Mouse (Mus musculus) left cerebral cortex, postnatal 14 days (tissue): Measurements from ENCODE around the gene Gtf2e1. TPM values are rescaled to one million over a fixed set of nuclear protein-coding genes. Genes with fewer than 3 reads are reported as not detected.
A peak's percentile ranks its signal among the peaks of the same experiment; 100 is the strongest.

Experiments
- DNase-seq, 2 experiments: peaks; one replicate each; pipeline ENCODE4 v3.0.0; 2021 to 2022; ENCODE audit warnings: low spot score in 2 of 2, mixed read lengths in 1 of 2
- intact Hi-C: fragments of 180-260 bp; cut with DNase I; formaldehyde crosslinking; loops from one replicate; pipeline ENCODE4 v1.15.1; 2025
- total RNA-seq, 2 experiments: library from RNA; stranded (reverse); gene quantifications; 2 replicates each; pipeline ENCODE4 v1.2.3; 2021

Gene Gtf2e1
- total RNA-seq, 2 experiments from 2014 or later, result 15.1 TPM

- intact Hi-C loops, result no loop called here
- no peak for DNase-seq
Observed at GRCm38 (mm10) chr16:37552824-37553223, 13.2 kb upstream of the Gtf2e1 start.

- DNase-seq, result no peak
- intact Hi-C loops, result no loop called here
Observed at GRCm38 (mm10) chr16:37550981-37551380, 11.4 kb upstream of the Gtf2e1 start.

- intact Hi-C loops, result no loop called here
Observed at GRCm38 (mm10) chr16:37550266-37550665, 10.7 kb upstream of the Gtf2e1 start.

GRCm38 (mm10) chr16:37546312-37546711 is 6.7 kb upstream of the Gtf2e1 start:
- DNase-seq, result no peak
- intact Hi-C loops, result no loop called here

More at GRCm38 (mm10) chr16:37550266-37550665, 10.7 kb upstream of the Gtf2e1 start:
- DNase-seq, result no peak

DNA sequence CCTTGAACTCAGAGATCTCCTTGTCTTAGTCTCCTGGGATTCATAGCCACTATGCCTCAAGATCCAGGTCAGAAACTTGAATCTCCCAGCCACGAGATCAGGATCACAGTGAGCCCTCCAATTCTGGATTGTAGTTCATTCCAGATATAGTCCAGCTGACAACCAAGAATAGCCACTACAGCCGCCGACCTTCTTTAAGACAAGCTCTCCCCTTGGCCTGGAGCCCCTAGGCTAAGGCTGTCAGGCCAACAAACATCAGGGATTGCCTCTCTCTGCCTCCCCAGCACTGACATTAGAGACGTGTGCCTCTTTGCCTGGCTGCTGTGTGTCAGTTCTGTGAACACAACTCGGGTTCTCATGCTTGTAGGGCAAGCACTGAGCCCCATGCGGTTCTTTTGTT is 1.2 kb upstream of the Gtf2e1 start:
- intact Hi-C loops, result no loop called here
- no peak for DNase-seq

- no peak for DNase-seq
- intact Hi-C loops, result no loop called here
Observed at GRCm38 (mm10) chr16:37539240-37539610, 364 bp downstream of the Gtf2e1 start.

DNA sequence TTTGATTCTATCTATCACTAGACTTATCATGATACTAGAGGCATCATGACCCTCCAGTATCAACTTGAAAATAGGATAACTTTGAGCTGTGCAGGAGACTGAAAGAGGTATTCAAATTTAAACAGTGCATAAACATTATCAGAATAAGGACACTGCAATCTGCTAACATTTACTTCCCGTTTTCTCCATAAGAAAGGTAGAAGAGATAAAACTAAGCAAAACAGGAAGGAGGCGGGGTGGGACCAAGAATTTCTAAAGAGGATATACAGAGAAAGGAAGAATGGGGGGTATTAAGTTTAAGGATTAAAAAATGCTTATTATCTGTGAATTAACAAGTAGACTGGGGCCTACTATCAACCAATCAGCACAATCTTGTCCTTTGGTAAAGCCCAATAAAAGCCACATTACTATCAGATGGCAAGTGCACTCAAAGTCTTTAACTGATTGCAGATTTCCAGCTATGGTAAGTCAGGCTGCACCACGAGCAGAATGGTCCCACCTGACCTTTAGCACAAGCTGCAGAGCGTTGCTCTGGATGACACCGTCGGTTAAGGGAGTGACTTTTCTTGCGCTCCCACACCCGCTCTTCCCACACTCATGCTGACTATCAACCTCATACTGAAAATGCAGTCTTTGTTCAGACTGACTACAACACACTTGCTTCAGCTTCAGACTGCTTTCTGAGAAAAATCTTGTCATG is 6.1 kb downstream of the Gtf2e1 start:
- DNase-seq, result no peak
- intact Hi-C loops, result no loop called here

- peak in 1 of 2 experiments; percentile 29 for DNase-seq
- intact Hi-C loops, result no loop called here
Observed at GRCm38 (mm10) chr16:37532046-37532445, 7.5 kb downstream of the Gtf2e1 start.

DNA sequence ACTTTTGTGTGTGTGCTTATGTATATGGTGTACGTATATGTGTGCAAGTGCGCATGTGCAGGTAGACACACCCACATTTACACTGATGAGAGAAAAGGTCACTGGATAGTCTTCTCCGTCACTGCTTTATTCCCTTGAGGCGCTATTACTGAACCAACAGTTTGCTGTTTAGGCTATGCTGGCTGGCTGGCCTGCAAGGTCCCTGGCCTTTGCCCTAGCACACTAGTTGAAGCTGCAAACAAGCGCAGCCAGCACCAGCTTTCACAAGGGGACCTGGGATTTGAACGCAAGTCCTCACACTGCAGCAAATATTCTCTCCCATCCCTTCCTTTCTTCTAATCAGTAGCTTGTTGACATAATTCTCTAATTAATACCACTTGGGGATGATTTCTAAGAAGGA is 9.4 kb downstream of the Gtf2e1 start:
- no peak for DNase-seq
- intact Hi-C loops, result no loop called here

DNA sequence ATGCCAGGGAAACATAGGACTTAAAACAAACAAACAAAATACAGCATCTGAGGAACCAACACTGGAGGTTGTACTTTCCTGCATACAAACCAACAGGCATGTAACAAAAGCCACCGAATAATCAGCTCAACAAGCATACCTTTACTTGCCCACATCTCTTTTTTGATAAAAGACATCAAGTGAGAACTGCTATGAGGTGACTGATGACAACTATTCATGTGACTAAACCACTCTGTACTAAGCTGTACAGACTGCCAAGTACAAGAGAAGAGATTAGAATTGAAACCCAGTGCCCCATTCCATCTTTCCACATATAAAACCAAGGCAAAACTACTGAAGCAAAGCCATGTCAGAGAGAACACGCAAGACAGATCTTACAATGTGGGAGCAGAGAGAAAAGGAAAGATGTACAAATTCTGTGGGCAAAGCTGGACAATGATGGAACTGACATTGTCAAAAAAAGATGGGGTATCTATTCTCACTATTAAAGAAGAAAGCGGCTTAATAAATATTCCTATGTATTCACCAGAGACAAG is 12.8 kb downstream of the Gtf2e1 start:
- intact Hi-C loops, result no loop called here

GRCm38 (mm10) chr16:37525121-37525520 is 14.5 kb downstream of the Gtf2e1 start:
- intact Hi-C loops, result no loop called here
- no peak for DNase-seq

More for the DNA sequence above, 12.8 kb downstream of the Gtf2e1 start:
- no peak for DNase-seq

DNA sequence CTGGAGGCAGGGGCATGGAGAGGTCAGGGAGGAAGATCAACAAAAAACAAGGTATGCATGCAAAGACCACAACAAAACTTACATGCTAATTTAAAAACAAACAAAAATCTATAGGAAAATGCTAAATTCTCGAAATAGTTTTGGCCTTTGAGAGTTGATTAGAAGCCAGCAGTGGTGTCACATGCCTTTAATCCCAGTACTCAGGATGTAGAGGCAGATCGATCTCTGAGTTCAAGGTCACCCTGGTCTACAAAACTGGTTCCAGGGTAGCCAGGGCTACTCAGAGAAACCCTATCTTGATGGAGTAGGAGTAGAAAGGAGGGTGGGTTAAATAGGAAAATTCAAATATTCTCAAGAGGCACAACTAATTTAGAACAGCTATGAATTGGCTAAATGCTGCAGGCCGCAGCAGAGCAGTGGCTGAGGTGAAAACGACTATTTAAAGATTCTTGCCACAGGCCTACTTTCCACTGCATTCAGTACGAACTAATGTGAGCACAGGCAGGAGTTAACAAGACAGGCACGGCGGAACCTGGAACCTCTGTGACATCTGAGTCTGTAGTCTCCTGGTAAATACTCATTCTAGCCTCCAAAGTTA is 17.4 kb downstream of the Gtf2e1 start:
- intact Hi-C loops, result no loop called here
- no peak for DNase-seq

GRCm38 (mm10) chr16:37520190-37521040 is 19.2 kb downstream of the Gtf2e1 start:
- intact Hi-C loops, result no loop called here
- no peak for DNase-seq

DNA sequence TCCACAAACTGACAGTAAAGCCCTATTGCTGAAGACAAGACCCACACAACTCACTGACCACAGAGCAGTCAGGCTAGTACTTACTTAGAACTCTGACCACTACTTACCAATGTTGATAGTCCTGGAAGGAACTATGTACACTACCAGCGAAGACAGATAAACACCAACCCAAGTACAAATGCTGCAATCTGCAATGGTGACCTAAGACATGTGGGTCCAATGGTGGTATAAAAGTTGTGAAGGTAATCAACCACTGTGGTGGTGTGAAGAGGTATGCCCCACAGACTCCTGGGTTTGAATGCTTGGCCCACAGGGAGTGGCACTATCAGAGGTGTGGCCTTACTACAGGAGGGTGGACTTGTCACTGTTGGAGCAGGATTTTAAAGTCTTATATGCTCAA is 19.9 kb downstream of the Gtf2e1 start:
- DNase-seq, result no peak
- intact Hi-C loops, result no loop called here

DNA sequence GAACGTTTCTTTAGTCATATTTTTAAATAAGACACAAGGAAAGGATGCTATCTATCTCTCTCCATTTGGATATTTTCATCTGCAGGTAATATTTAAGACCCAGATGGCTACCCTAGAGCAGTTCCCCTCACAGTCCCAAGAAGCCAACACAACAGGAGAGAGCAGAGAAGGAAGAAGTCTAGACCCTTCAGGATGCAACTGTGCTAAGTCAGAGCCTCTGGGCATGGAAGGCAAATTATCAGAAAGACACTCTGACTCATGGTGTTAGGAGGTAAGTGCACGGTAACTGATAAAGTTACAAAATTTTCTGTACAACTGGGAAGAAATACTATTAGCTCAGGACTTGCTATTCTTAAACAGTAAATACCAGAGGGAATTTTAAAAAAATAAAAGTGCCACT is 20.9 kb downstream of the Gtf2e1 start:
- intact Hi-C loops, result no loop called here
- DNase-seq, result no peak

- no peak for DNase-seq
- intact Hi-C loops, result no loop called here
Observed at GRCm38 (mm10) chr16:37517596-37518211, 21.9 kb downstream of the Gtf2e1 start.

GRCm38 (mm10) chr16:37516376-37516993 is 23.1 kb downstream of the Gtf2e1 start:
- intact Hi-C loops, result no loop called here
- DNase-seq, result no peak

DNA sequence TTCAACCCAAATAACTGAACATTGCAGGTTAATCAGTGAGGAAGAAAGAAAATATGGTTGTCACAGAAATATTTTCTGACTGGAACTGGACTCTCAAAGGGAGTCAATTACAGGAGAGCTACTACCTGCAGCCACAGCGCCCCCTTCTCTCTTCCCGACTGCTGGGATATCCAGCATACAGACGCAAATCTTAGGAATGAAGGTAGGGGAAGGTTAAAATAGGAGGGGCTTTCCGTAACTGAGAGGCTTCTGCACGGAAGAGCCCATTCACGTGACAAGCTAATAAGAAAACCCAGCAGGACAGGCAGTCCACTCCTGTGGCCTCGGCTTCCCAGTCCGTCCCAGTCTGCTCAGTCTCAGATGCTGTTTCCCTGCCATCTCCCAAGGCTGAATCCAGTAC is 24.9 kb downstream of the Gtf2e1 start:
- intact Hi-C loops, result no loop called here
- no peak for DNase-seq

- no peak for DNase-seq
- intact Hi-C loops, result no loop called here
Observed at GRCm38 (mm10) chr16:37511489-37511888, 28.1 kb downstream of the Gtf2e1 start.
